Mouse (Mus musculus) embryonic facial prominence, embryonic 13.5 days (tissue): ENCODE results near the gene Arhgef12. TPM values are rescaled to one million over a fixed set of nuclear protein-coding genes. Genes with fewer than 3 reads are reported as not detected.
"Not testable (repeated sequence)": the region's sequence is repeated elsewhere in the genome, so short reads cannot be mapped to it uniquely, and the experiment has no call there.

Source experiments
- ATAC-seq: fragments of 200-750 bp; cut with Nextera tagmentation; 2 replicates; pipeline ENCODE4 v1.8.0; 2017; ENCODE audit warnings: low read depth; ENCODE audit not compliant: insufficient number of reproducible peaks, insufficient read depth, low FRiP score, low TSS enrichment
- H3K27ac ChIP-seq: fragments of 300-500 bp; sonication (generic); 2 replicates; pipeline ENCODE4 v1.5.1; 2015; ENCODE audit warnings: moderate library complexity, mild to moderate bottlenecking, inconsistent platforms
- H3K27me3 ChIP-seq: fragments of 300-500 bp; sonication (generic); 2 replicates; pipeline ENCODE4 v1.6.1; 2015; ENCODE audit warnings: mild to moderate bottlenecking, inconsistent platforms
- H3K36me3 ChIP-seq: fragments of 300-500 bp; sonication (generic); 2 replicates; pipeline ENCODE4 v1.6.1; 2015; ENCODE audit warnings: mild to moderate bottlenecking, inconsistent platforms
- H3K4me1 ChIP-seq: fragments of 300-500 bp; sonication (generic); 2 replicates; pipeline ENCODE4 v1.6.1; 2015; ENCODE audit warnings: inconsistent platforms
- H3K4me2 ChIP-seq: fragments of 300-500 bp; sonication (generic); 2 replicates; pipeline ENCODE4 v1.6.1; 2015; ENCODE audit warnings: moderate library complexity, mild to moderate bottlenecking, inconsistent platforms
- H3K4me3 ChIP-seq: fragments of 300-500 bp; sonication (generic); 2 replicates; pipeline ENCODE4 v1.5.1; 2015; ENCODE audit warnings: mild to moderate bottlenecking, inconsistent platforms
- H3K9ac ChIP-seq: fragments of 300-500 bp; sonication (generic); 2 replicates; pipeline ENCODE4 v1.6.1; 2015; ENCODE audit warnings: mild to moderate bottlenecking, inconsistent platforms
- H3K9me3 ChIP-seq: fragments of 300-500 bp; sonication (generic); 2 replicates; pipeline ENCODE4 v1.6.1; 2016; ENCODE audit warnings: inconsistent platforms
- WGBS: fragments of 180-500 bp; shearing (Covaris S2); methylation state at CpG from one replicate; pipeline ENCODE4 v1.1.7; 2015; ENCODE audit warnings: mixed read lengths; 5-methylcytosine and 5-hydroxymethylcytosine counted together
- polyA plus RNA-seq: library from polyadenylated mRNA; unstranded; fragments of >200 nt; fragmentation: Nextera tagmentation; extraction: Ambion mirVana; gene quantifications from 2 replicates; pipeline ENCODE4 v1.2.1, GENCODE M21; 2015

The Arhgef12 gene
- polyA plus RNA-seq, 1 experiment from 2014 or later = 16.9 TPM

DNA sequence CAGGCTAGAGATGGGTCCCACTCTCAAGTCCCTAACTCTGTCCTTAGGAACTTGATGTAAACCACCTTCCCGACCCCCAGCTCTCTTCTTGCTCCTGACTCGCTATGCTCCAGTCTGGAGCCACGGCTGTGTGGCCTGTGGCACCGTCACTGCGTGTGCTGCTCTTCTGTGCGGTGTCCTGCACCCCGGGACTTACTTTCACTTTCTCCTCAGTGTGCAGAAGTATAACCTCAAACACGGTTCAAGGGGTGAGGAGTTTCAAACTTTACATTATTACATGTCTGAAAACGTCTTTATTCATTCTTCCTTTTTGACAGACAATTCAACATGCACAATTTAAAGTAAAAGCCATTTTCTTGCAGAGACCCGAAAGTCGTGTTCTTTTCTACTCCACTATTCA lies 111.7 kb downstream of the Arhgef12 start:
- Histone ChIP-seq H3K9ac (no peak overlapping the region), H3K36me3 (peaks cover 81% of the 10 kb centered on the region), H3K4me2 (no peak overlapping the region), H3K9me3 (no peaks in the 10 kb centered on the region), H3K27me3 (no peaks in the 10 kb centered on the region), H3K4me1 (no peaks in the 10 kb centered on the region), H3K4me3 (no peak overlapping the region), H3K27ac (no peak overlapping the region)
- no peak for ATAC-seq
- WGBS = 93% methylated on average over 11 of the region's 11 CpGs

GRCm38 (mm10) chr9:42994708-42995107 lies 112.3 kb downstream of the Arhgef12 start:
- ATAC-seq = no peak
- Histone ChIP-seq H3K27ac (no peak overlapping the region), H3K36me3 (peaks cover 80% of the 10 kb centered on the region), H3K9me3 (no peaks in the 10 kb centered on the region), H3K27me3 (no peaks in the 10 kb centered on the region), H3K9ac (no peak overlapping the region), H3K4me1 (no peaks in the 10 kb centered on the region), H3K4me3 (no peak overlapping the region), H3K4me2 (no peak overlapping the region)
- WGBS = 89% methylated on average over 4 of the region's 4 CpGs

DNA sequence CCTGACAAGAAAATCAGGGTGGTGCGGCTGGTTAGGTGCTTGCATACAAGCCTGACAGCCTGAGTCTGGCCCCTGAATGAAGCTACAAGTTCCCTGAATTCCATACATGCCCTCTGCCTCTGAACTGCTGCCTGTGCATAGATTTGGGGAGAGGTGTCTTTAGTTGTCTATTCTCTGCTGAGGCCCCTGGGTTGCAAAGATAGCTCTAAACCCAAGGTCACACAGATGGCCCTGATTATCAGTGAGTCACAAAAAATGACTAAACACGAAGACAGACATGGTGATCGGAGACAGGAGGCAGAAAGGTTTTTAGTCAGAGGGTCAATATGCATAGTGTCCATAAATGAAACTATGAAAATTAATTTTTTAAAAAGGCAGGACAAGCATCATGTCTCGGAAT lies 113.4 kb downstream of the Arhgef12 start:
- no peak for ATAC-seq

GRCm38 (mm10) chr9:42987988-42988387 lies 119.1 kb downstream of the Arhgef12 start:
- Histone ChIP-seq H3K4me1 (no peaks in the 10 kb centered on the region), H3K36me3 (peaks cover 77% of the 10 kb centered on the region), H3K9ac (no peak overlapping the region), H3K4me2 (no peak overlapping the region), H3K27me3 (no peaks in the 10 kb centered on the region), H3K27ac (no peak overlapping the region), H3K9me3 (no peaks in the 10 kb centered on the region), H3K4me3 (no peak overlapping the region)
- 89% methylated on average over 4 of the region's 4 CpGs for WGBS
- ATAC-seq = no peak

More for the DNA sequence above, 113.4 kb downstream of the Arhgef12 start:
- Histone ChIP-seq H3K27me3 (no peaks in the 10 kb centered on the region), H3K9me3 (no peaks in the 10 kb centered on the region), H3K4me2 (no peak overlapping the region), H3K4me3 (no peak overlapping the region), H3K36me3 (peaks cover 76% of the 10 kb centered on the region), H3K9ac (no peak overlapping the region), H3K4me1 (no peaks in the 10 kb centered on the region), H3K27ac (no peak overlapping the region)
- WGBS = 75% methylated on average over 4 of the region's 4 CpGs

DNA sequence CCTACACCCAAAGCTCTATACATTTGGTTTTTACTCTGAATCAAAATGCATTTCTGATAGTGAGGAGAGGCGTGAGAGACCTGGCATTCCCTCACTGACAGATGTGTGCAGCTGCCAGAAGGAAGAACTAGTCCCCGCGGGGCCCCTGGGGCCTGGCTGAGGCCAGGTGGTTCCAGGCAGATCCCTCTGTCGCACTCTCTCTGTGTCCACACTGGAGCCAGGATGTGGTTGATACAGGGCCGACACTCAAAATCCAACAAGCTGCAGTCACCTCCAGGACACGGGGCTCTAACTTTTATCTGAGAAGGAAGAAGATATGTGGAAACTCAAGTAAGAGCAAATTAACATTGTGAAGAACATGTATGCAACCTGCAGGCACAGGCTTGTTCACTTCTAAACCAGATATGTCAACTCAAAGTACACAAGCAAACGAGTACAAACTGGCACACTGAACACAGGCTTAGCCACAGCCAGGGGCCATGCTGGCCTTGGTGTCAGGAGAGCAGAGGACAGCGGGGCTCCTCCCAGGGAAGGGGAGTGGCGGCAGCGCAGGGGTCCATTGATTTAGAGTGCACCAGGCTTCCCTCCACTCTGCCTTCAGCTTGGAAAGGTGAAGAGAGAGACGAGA lies 138.0 kb downstream of the Arhgef12 start:
- H3K4me1 ChIP-seq = 0 out of 2 replicates have a peak, but pooled peaks cover 3% of the 10 kb centered on the region
- ATAC-seq = no peak
- H3K9me3 ChIP-seq = no peaks in the 10 kb centered on the region
- H3K4me2 ChIP-seq = no peak overlapping the region
- H3K4me3 ChIP-seq = no peak overlapping the region
- H3K27me3 ChIP-seq = no peaks in the 10 kb centered on the region
- H3K9ac ChIP-seq = no peak overlapping the region
- H3K36me3 ChIP-seq = peaks cover 72% of the 10 kb centered on the region
- WGBS = 63% methylated on average over 11 of the region's 11 CpGs
- H3K27ac ChIP-seq = 0 out of 2 replicates have a peak overlapping the region, but pooled peaks have one; percentile 33

DNA sequence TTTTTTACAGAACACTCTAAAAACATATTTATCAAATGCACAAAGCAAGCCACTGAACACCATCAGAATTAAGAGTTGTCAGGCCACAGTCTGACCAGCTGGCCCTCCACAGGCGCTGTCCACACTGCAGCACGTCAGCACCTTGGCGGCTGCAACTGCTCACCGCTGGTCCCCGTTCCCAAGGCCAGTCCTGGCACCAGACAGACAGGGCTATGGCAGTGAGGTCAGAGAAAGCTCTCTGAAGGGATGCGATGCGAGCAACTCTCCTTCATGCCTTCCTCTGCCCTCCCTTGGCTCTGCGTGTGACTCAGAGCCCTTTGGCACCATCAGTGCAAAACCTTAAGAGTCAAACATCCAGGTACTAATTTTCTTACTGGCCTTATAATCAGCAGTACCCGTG lies 139.3 kb downstream of the Arhgef12 start:
- no peak overlapping the region for H3K4me3 ChIP-seq
- H3K9me3 ChIP-seq = no peaks in the 10 kb centered on the region
- no peak overlapping the region for H3K27ac ChIP-seq
- peaks cover 4% of the 10 kb centered on the region; the same call in 1 of the 2 replicates for H3K4me1 ChIP-seq
- H3K27me3 ChIP-seq = no peaks in the 10 kb centered on the region
- H3K4me2 ChIP-seq = no peak overlapping the region
- ATAC-seq = no peak
- H3K36me3 ChIP-seq = peaks cover 60% of the 10 kb centered on the region
- 89% methylated on average over 9 of the region's 9 CpGs for WGBS
- H3K9ac ChIP-seq = no peak overlapping the region

DNA sequence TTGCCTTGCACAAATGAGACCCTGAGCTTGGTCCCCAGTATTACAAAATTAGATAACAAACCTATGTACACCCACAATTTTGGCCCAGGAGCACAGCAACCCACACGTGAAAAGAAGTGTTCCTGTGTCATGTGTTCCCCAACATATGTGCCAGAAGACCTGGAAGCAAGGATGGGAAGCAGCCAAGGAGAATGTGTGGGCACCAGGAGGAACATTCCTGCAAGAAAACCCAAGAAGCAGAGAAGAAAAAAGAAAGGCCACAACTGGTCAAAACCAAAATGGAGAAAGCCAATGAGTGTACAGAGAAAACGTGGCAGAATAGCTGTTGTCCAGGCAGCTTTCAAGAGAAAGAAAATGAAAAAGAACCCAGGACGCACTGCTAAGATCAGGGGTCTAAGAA lies 142.2 kb downstream of the Arhgef12 start:
- H3K27ac ChIP-seq, H3K9me3 ChIP-seq, H3K9ac ChIP-seq, H3K4me3 ChIP-seq, H3K4me2 ChIP-seq, H3K27me3 ChIP-seq, ATAC-seq: not testable (repeated sequence)
- 82% methylated on average over 3 of the region's 3 CpGs for WGBS
- peaks cover 11% of the 10 kb centered on the region for H3K4me1 ChIP-seq
- peaks cover 31% of the 10 kb centered on the region for H3K36me3 ChIP-seq

DNA sequence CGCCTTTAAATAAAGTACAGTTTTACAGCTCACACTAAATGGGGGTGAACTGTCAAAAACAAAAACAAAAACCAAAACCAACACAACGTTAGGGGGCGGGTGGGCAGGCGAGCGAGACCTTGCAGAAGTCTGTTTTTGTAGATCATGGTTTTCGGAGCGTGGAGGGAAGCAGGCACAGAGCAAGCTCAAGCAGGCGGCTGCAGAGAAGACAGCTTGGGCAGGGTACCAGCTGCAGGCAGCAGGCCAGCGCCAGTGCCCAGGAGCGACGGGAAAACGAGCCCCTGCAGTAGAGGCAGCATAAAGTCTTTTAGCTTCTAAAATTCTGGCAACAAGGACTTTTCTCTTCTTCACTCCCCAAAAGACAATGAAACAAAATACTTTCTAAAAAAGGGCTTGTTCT lies 142.7 kb downstream of the Arhgef12 start:
- no peak overlapping the region for H3K4me3 ChIP-seq
- 81% methylated on average over 12 of the region's 12 CpGs for WGBS
- ATAC-seq = no peak
- peaks cover 28% of the 10 kb centered on the region for H3K36me3 ChIP-seq
- H3K4me1 ChIP-seq = peaks cover 11% of the 10 kb centered on the region
- H3K9me3 ChIP-seq = no peaks in the 10 kb centered on the region
- no peaks in the 10 kb centered on the region for H3K27me3 ChIP-seq
- no peak overlapping the region for H3K9ac ChIP-seq
- no peak overlapping the region for H3K27ac ChIP-seq
- H3K4me2 ChIP-seq = no peak overlapping the region

DNA sequence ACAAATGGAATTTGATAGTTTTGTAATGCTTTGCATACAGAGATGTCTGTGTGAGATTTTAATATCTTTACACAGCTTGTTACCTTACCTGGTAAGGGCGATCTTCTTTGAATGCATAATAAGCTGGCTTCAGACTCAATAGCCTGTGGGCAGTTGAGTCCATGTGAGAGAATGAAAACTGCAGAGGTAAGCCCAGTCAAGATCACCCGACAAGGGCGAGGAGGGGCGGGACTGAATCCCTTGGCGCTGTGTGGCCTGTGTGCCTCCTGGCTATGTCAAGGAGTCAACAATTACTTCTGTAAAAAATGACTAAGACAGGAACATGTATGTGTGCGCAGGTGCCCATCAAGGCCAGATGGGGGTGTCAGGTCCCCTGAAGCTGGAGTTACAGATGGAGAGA lies 144.5 kb downstream of the Arhgef12 start:
- Histone ChIP-seq H3K4me3 (no peak overlapping the region), H3K27me3 (no peaks in the 10 kb centered on the region), H3K9me3 (no peaks in the 10 kb centered on the region), H3K4me2 (no peak overlapping the region), H3K9ac (no peak overlapping the region), H3K36me3 (peaks cover 12% of the 10 kb centered on the region), H3K27ac (no peak overlapping the region), H3K4me1 (peaks cover 9% of the 10 kb centered on the region)
- WGBS = 79% methylated on average over 6 of the region's 6 CpGs
- no peak for ATAC-seq

GRCm38 (mm10) chr9:42958401-42958800 lies 148.6 kb downstream of the Arhgef12 start:
- H3K9me3 ChIP-seq = no peaks in the 10 kb centered on the region
- no peak for ATAC-seq
- H3K36me3 ChIP-seq = no peaks in the 10 kb centered on the region
- H3K4me3 ChIP-seq = no peak overlapping the region
- peaks cover 12% of the 10 kb centered on the region for H3K4me1 ChIP-seq
- H3K27me3 ChIP-seq = no peaks in the 10 kb centered on the region
- H3K9ac ChIP-seq = no peak overlapping the region
- H3K27ac ChIP-seq = no peak overlapping the region
- 58% methylated on average over 7 of the region's 7 CpGs for WGBS
- no peak overlapping the region for H3K4me2 ChIP-seq

- no peak for ATAC-seq
- peaks cover 5% of the 10 kb centered on the region for H3K4me1 ChIP-seq
- no peaks in the 10 kb centered on the region for H3K36me3 ChIP-seq
- no peak overlapping the region for H3K9ac ChIP-seq
- WGBS = 63% methylated on average over 1 of the region's 1 CpGs
- no peaks in the 10 kb centered on the region for H3K9me3 ChIP-seq
- no peak overlapping the region for H3K4me2 ChIP-seq
- peaks cover 24% of the 10 kb centered on the region for H3K27me3 ChIP-seq
- H3K27ac ChIP-seq = no peak overlapping the region
- no peak overlapping the region for H3K4me3 ChIP-seq
Measured at GRCm38 (mm10) chr9:42948381-42948780, 158.7 kb downstream of the Arhgef12 start.

DNA sequence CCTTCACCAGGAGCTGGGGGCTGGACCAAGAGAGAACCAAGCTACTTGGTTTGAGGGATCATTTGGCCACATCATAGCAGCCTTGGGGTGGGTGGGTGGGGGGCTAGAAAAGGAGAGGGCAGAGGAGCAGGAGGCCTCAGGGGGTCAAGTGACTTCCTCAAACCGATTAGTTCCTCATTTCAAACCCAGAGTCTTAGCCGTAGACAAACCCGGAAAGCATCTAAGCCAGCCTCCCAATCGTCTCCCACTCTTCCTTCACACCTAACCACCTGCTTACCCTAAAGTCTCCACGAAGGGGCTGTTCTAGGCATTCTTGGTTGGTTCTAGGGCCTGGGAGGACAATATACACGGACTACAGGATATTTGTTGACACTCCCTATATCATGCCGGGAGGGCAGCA lies 161.9 kb downstream of the Arhgef12 start:
- peak overlapping the region; percentile 98 for H3K4me2 ChIP-seq
- peaks cover 54% of the 10 kb centered on the region for H3K27me3 ChIP-seq
- H3K27ac ChIP-seq = no peak overlapping the region
- H3K9ac ChIP-seq = 0 out of 2 replicates have a peak overlapping the region, but pooled peaks have one; percentile 36
- peaks cover 27% of the 10 kb centered on the region for H3K4me1 ChIP-seq
- no peaks in the 10 kb centered on the region for H3K9me3 ChIP-seq
- H3K4me3 ChIP-seq = no peak overlapping the region
- WGBS = 69% methylated on average over 7 of the region's 7 CpGs
- ATAC-seq = no peak
- H3K36me3 ChIP-seq = no peaks in the 10 kb centered on the region
